Mouse (Mus musculus) cerebellum, adult (tissue): ENCODE results near the gene Nhej1.
A peak's percentile ranks its signal among the peaks of the same experiment; 100 is the strongest.

Experiments
- ATAC-seq: cut with Nextera tagmentation; 2 replicates; pipeline ENCODE4 v1.9.2; 2017; ENCODE audit warnings: mild to moderate bottlenecking, moderate library complexity, mixed read lengths; ENCODE audit not compliant: insufficient number of reproducible peaks, low FRiP score, low TSS enrichment

The Nhej1 gene

GRCm38 (mm10) chr1:75124346-75125321 lies at the start of gene Nhej1:
TSS of gene Nhej1 (minus strand) at chr1:75125200.
- peak; percentile 87 for ATAC-seq

DNA sequence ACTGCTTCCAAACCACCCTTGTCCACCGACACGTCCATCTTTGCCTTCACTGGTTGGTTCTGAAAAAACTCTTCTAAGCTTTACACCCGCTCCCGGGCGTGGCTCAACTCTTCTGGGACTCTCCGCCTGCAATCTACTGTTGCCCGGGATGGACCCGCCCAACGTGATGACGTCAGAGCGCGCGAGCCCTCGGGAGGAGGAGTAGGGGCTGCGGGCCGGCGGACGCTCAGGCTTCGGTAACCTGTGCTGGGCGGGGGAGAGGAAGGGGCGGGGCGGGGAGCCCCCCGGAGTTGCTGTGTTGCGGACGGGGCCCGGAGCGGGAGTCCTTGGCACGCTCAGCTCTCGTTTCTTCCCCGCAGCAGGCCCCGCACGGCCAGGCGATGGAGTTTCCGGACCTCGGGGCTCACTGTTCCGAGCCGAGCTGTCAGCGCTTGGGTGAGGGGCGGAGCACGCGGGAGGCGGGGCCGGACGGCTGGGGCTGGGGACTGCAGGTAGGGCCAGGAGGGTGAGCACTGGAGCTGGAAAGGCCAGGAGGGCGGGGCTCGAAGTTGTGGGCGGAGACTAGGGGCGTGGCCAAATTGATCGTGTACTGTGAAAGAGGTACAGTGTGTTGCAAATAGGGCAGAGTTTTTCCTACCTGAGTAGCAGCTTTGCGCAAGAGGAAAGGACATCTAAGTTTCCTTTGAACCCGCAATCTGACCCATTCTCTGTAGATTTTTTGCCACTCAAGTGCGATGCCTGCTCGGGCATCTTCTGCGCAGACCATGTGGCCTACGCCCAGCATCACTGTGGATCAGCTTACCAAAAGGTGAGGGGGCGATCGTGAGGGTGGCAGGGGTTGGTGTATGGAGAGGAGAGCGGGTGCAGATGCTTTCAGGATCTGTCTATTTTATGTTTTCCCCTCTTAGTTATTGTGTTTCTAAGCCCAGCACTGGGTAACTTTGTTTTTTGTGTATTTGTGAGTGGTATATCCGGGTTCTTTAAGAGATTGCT lies 43.8 kb upstream of the Nhej1 start, which contains the start of gene Zfand2b:
Zfand2b (plus strand) TSS at position 175 of the 993 bp plus-strand sequence.
- peak; percentile 90 for ATAC-seq

DNA sequence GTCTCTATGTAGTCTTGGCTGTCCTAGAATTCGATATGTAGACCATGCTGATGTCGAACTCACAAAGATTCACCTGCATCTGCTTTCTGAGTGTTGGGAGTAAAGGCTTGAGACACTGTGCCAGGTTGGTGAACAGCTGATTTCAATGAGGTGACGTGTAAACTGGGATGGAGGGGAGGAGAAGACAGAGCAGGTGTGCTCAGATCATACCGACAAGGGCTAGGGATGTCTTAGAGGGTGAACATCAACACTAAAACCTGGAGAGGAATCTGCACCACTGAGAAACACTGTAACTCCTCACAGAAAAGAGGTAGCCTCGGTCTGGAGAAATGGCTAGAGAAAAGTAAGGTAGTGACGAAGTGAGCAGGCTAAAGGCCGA lies 43.1 kb upstream of the Nhej1 start:
- no peak for ATAC-seq

GRCm38 (mm10) chr1:75160256-75160617 lies 35.2 kb upstream of the Nhej1 start:
- no peak for ATAC-seq

- ATAC-seq, result no peak
Observed at GRCm38 (mm10) chr1:75159540-75160255, 34.7 kb upstream of the Nhej1 start.

- no peak for ATAC-seq
Observed at GRCm38 (mm10) chr1:75158990-75159389, 34.0 kb upstream of the Nhej1 start.

GRCm38 (mm10) chr1:75155837-75156236 lies 30.8 kb upstream of the Nhej1 start:
- ATAC-seq, result no peak

- no peak for ATAC-seq
Observed at GRCm38 (mm10) chr1:75148727-75149126, 23.7 kb upstream of the Nhej1 start.

DNA sequence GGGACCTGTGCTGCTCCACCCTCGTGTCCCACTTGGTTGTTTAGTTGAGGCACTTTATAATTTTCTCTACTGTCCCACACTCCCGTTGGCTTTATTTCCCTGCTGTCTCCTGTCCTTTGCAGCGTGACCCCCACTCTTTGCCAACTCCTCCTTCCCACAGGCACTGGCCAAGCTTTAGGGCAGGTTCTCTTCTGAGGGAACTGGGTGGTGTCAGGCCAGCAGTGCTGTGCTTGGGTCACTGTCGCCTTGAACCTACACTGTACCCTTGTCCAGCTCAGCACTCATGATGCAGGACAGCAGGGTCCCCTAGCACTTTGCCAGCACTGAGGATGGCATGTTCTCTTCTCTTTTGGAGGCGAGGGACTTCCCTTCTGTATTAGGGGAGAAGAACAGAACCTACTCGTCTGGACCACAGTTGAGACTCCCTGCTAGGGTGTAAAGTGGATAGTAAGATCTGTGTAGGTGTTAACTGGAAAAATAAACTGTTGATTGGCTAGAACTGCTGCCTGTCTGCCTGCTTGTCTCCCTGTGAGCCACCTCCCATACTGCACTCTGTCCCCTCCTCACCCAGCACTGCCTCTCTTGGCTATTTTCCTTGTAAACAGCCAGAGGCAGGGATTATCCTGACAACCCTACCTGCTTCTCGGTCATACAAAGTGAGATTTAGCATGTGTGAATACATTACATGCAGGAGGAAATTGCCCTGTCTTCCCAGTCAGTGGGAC lies 22.6 kb upstream of the Nhej1 start:
- ATAC-seq, result no peak

DNA sequence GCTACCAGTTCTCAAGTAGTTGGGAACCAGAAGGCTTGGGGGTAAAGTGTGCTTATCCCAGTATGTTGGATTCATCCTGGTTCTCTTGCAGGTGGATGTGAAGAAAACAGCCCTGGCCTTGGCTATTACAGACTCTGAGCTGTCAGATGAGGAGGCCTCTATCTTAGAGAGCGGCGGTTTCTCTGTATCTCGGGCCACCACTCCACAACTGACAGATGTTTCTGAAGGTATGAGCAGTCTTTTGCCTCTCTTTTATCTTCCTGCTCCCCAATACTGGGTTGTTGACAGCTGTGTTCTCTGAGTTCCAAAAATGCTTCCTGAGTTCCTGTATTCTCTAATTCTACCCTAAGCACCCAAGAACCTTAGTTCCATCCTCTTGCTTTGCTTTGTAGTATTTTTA lies 20.6 kb upstream of the Nhej1 start:
- ATAC-seq, result no peak

- ATAC-seq, result peak; percentile 76
Observed at GRCm38 (mm10) chr1:75142301-75143261, 17.6 kb upstream of the Nhej1 start, which contains the start of the genes Cnppd1 and Retreg2. TSS of gene Cnppd1 (minus strand) at chr1:75142711. TSS of gene Retreg2 (plus strand) at chr1:75142778.

DNA sequence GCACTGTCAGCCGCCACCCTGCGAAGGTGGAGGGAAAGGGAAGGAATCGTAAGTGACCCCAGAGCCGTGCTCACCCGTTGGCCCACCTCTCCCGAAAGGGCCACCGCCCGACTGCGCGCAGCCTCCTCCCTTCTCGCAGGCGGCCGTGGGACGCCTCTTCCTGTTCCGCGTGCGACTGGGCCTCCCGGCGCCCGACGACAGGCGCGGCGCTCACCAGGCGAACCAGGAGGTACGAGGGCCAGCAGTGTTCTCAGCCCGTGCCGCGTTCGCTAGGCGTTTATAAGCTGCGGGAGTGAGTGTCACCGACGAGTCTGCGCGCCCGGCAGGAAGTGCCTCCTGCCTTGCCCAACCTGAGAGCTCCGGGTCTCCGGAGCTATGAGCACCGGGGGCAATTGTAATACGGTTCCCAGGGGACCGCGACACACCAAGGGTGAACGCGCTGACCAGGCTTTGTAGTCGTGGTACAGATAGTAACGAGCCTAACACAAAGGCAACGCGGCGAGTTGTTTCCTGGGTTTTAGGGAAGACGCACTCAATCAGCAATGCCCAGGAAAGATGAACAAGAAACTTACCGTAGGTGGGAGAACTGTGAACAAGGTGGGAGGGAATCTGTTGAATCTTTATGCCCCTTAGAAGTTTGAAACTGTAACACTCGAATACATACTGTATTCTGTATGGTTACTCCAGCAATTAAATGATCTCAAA lies 16.6 kb upstream of the Nhej1 start:
- ATAC-seq, result peak; percentile 20; the same call in 1 of the 2 replicates

GRCm38 (mm10) chr1:75140601-75141190 lies 15.7 kb upstream of the Nhej1 start:
- no peak for ATAC-seq

DNA sequence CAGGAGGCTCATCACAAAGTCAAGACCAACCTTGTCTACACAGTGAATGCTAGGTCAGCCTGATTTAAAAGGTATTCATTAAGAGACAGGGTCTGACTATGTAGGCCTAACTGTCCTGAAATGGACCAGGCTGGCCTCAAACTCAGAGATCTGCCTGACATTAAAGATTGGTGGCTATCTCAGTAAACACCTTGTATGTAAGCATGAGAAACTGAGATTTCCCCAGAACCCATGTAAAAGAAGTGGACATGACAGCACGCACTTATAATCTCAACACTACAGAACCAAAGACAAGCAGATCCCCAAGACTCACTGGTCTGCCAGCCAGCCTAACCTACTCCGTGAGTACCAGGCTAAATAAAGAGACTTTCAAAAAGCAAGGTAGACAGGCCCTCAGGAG lies 13.4 kb upstream of the Nhej1 start:
- no peak for ATAC-seq

- ATAC-seq, result no peak
Observed at GRCm38 (mm10) chr1:75136730-75137129, 11.7 kb upstream of the Nhej1 start.

- no peak for ATAC-seq
Observed at GRCm38 (mm10) chr1:75136293-75136692, 11.3 kb upstream of the Nhej1 start.
